Mouse (Mus musculus) lung, adult 2 months (tissue): ENCODE measurements at regions not wholly inside any gene's neighbourhood (a gene's known extent, or its start where the extent isn't known, plus 50 kb on each side); places are given as distances from the start of the nearest gene placed in this dataset.

Experiments
- DNase-seq: peaks from one replicate; pipeline ENCODE4 v3.0.0; 2022
- H3K4me1 ChIP-seq: fragments of 200-500 bp; 2 replicates; pipeline ENCODE4 v1.6.1; 2011; ENCODE audit warnings: low read length; ENCODE audit not compliant: control insufficient read depth, insufficient read depth
- H3K4me3 ChIP-seq: fragments of 200-500 bp; replicated peaks from 2 replicates; pipeline ENCODE3; 2011; ENCODE audit warnings: low read depth, mild to moderate bottlenecking, control low read depth, low read length; ENCODE audit errors: extremely low read depth
- CTCF ChIP-seq: fragments of 200-500 bp; IDR thresholded peaks from 2 replicates; pipeline ENCODE4 v1.5.1; 2011; ENCODE audit warnings: mild to moderate bottlenecking, low read length, control low read depth; ENCODE audit not compliant: insufficient read depth
- POLR2A ChIP-seq: fragments of 200-500 bp; IDR thresholded peaks from 2 replicates; pipeline ENCODE4 v1.6.1; 2011; ENCODE audit warnings: low read depth, mild to moderate bottlenecking, control low read depth, low read length, borderline replicate concordance; ENCODE audit errors: extremely low read depth
- WGBS: fragments of 180-500 bp; shearing (Covaris S2); methylation state at CpG from one replicate; pipeline ENCODE4 v1.1.7; 2018; 5-methylcytosine and 5-hydroxymethylcytosine counted together

DNA sequence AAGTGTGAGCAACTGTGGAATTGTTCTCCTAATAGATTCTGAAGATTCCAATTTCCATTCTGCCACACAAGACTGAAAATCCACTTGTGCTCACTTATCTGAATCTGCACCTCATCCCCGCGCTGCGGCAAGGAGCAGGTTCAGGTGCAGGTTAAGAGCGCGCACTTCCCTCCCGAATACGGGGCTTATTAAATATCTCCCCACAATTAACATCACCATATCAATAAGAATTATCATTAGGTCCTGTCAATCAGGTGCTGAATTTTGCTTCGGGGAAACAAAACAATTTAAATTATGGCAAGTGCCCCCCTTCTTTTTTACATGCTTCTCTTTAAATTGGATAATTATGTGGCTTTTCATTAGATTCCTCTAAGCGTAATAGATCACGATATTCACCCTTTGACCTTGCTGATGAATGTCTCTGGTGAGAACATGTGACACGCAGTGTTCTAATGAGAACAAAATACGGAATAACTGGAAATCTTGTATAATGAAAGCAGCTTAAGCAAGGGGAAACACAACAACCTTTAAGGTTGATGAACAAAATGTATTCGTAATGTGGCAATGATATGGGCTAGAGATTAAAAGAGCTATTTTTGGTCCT, 151.7 kb downstream of the Snx10 start:
- DNase-seq = no peak
- TF ChIP-seq POLR2A = no peak
- no peak for TF ChIP-seq CTCF
- WGBS = 89% methylated on average over 13 of the region's 13 CpGs
- Histone ChIP-seq H3K4me1 (no peaks in the 10 kb centered on the region), H3K4me3 (no peak overlapping the region)

DNA sequence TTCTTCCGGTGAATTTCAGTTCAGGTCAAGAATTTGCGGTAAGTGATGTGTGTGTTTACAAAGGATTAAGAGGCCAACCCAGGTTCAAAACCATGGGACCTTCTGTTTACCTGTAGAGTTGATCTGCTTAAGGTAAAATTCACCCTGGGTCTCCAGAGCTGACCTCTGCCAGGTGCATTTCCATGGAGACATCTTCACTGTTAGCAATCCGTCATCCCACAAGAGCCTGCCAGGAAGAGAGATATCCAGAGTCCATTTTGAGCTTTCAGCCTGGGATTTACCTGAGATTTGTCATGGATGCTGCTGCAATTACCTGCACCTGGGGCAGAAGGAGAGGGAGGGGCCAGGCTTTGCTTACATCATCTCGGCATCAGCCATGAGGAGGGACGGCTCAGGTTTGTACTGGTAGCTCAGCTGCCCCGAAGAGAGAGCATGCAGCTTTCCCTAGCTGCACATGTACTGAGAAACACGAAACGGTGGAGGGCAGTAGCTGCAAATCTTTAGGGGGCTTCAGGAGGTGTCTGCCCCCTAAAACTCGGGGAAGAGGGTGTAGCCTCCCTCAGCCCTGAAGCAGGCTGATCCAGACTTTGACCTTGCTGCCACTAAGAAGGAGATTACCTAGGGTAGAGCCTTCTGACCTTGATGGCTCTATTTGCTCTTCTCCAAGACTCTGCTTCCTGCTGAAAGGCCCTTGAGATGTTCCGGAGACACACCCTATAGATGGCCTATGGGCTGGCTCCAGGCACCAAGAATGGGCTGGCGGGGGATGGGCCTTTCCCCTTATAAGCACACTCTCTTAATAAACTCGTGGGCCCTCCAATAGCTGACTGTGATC, 153.7 kb downstream of the Snx10 start:
- Histone ChIP-seq H3K4me1 (peaks cover 4% of the 10 kb centered on the region), H3K4me3 (no peak overlapping the region)
- DNase-seq = no peak
- TF ChIP-seq CTCF (no peak), POLR2A (no peak)
- WGBS = 71% methylated on average over 12 of the region's 12 CpGs

DNA sequence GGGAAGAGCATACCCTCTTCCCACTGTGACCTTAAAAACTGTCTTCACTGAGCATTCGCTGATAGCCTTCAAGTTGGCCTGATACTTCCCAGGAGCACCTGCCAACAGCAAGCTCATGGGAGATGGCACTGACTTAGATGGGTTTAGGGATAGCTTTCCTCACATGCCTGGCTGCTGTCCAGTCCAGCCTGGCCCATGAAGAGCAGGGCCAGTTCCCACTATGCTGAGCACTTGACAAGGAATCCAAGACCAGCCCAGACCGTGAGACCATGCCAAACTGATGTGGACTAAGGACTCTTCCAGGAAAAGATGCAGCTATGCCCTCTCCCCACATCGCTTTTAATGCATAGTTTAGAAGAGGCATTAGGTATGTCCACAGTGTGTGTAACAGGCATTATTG, 155.0 kb downstream of the Snx10 start:
- Histone ChIP-seq H3K4me3 (no peak overlapping the region), H3K4me1 (peaks cover 4% of the 10 kb centered on the region)
- no peak for TF ChIP-seq POLR2A
- no peak for TF ChIP-seq CTCF
- no peak for DNase-seq
- 84% methylated on average over 3 of the region's 3 CpGs for WGBS

DNA sequence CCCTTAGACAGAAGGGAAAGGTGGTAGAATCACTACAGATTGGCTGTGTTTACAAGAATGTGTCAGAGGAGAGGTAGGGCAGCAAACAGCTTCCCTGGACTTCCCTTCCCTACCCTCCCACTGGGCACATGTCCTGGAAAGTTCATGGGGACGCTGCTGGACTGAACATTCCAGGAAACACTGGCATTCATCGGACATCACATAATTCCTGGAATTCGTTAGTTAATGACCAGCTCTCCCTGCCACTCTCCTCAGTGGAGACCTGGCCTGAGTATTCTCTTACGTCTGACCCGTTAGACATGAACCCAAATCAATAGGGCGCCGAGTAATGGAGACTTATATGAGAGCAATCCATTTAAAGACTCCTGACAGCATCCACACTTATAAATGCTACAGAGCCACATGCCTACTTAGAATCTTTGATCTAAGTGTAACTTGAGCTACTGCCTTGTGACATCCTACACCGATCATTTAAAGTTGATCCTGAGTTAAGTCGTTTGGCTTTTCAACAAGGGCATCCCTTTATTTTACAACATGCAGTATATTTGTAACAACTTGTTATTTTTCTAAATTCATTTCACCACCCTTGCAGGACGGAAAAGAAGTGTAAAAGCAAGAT, 156.6 kb downstream of the Snx10 start:
- Histone ChIP-seq H3K4me1 (peaks cover 4% of the 10 kb centered on the region), H3K4me3 (no peak overlapping the region)
- no peak for DNase-seq
- TF ChIP-seq CTCF = no peak
- TF ChIP-seq POLR2A = no peak
- WGBS = 54% methylated on average over 10 of the region's 10 CpGs

DNA sequence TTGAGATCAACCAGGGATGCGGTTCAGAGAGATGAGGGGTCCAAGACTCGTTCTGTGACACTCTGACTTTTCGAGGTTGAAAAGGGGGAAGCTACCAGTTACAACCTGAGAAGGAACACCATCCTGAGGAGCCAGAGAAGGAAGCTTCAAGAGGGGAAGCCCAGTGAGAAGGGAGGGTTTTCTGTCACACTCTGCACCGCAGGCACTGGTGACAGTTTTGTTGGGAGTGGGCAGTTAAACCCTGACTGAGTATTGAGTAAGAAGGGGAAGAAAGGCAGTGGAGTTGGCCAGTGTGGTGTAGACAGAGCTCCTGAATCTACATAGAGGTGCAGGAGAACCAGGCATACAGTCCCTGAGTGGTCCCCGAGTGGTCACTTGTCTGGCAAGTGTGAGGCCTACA, 159.4 kb downstream of the Snx10 start:
- 91% methylated on average over 5 of the region's 5 CpGs for WGBS
- no peak for DNase-seq
- no peak overlapping the region for H3K4me3 ChIP-seq
- peaks cover 4% of the 10 kb centered on the region for H3K4me1 ChIP-seq
- no peak for TF ChIP-seq POLR2A
- TF ChIP-seq CTCF = no peak

DNA sequence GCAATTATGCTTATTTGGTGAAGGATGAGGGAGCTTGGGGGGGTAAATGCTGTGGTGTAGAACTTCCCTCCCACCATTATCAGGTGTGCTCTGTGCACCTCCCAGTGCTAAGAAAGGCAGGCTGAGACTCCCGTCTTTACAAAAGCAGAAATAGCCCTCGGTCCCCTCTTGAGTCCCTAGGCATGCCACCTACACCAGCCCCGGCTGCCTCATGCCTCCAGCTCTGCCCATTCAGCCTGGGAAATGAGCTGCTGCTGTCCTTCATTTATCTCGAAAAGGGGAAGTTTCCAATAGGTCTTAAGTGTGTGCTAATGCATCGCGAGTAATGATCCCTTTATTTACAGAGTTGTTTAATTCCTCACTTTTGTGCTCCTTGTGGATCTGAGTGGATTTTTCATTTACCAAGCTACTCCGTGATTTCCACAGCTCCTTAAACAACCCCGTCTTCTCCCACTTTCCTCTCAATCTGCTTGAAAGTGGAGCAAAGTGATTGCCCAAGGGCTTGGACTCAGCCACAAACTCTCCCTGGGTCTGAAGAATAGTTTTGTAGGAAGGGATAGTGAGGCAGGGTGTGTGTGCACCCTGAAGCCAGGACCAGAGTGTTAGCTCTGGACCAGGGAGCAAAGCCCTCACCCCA, 162.1 kb downstream of the Snx10 start:
- peak; percentile 11 for DNase-seq
- TF ChIP-seq POLR2A (no peak), CTCF (no peak)
- 60% methylated on average over 8 of the region's 8 CpGs for WGBS

DNA sequence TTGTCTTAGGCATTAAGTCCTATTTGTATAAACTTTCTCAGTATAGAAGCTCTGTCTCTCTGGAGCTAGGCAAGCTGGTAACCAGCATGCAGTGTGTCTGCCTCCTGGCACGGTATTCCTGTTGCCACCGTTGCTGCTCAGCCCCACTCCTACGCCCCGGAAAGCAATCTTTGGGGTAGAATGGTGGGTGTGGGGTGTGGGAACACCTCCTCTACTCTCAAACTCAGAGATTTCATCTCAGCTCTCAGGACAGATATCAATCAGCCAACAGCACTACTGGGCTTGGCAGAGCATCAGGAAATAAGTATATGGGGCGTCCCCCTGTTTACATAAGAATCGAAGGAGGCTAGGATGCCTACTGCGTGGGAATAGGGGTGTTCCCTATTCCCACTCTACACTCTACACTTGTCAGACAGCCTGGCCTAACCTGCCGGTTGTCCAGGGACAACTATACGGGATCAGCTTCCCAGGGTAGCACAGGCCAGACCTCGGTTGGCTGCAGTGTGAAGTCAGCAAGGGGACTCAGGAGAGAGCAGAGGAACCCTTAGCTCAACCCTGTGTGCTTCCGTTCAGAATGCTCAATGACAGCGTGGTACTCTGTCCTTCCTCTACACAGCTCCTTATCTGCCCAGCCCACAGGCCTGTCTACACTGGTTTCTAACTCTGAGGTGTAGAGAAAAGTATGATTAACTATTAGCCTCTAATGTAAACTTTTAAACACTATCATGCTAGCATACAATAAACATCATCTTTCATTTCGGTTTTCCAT, 167.3 kb downstream of the Snx10 start:
- no peak overlapping the region for H3K4me3 ChIP-seq
- 44% methylated on average over 13 of the region's 13 CpGs for WGBS
- H3K4me1 ChIP-seq = peaks cover 2% of the 10 kb centered on the region; the same call in 1 of the 2 replicates
- no peak for DNase-seq
- TF ChIP-seq POLR2A = 0 out of 2 replicates have a peak, but pooled peaks have one; percentile 15
- TF ChIP-seq CTCF = no peak

More for the DNA sequence above, 162.1 kb downstream of the Snx10 start:
- Histone ChIP-seq H3K4me1 (peaks cover 2% of the 10 kb centered on the region), H3K4me3 (no peak overlapping the region)

DNA sequence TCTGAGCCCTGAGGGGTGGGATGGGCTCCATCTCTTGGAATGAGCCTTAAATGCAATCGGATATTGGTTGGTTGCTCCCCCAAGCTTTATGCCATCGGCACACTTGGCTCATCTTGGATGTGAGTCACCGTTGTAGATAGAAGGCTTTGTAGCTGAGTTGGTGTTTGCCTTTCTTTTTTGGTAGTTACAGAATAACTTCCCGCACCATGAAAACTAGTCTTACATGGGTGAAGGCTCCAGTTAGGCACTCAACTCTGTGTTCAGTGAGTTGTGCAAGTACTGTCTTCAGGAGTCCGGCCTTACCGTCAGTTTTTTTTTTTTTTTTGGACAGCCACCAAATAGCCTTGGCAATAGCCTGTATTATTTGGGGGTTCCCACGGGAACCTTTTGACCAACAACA, 170.3 kb downstream of the Snx10 start:
- Histone ChIP-seq H3K4me3 (no peak overlapping the region), H3K4me1 (peaks cover 2% of the 10 kb centered on the region; the same call in 1 of the 2 replicates)
- WGBS = 51% methylated on average over 7 of the region's 7 CpGs
- TF ChIP-seq POLR2A = no peak
- DNase-seq = no peak

DNA sequence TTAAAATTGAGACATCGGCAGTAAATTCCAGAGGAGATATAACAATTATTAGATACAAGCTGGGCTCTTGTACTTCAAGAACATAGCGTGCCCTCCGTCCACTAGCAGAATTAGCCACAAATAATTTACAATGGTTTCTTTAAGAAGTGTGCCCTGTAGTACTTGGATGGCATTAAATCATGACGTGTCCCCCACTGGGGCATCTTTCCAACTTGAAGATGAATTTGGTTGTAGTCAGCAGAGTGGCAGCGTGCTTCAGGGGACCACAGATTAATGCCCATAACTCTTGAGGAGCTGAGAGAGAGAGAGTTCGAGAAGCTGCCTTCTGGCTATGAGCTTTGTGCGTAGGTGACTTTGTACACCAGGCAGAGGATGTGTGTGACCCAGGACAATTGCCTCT, 172.7 kb downstream of the Snx10 start:
- no peak for DNase-seq
- no peak overlapping the region for H3K4me3 ChIP-seq
- TF ChIP-seq CTCF (no peak), POLR2A (no peak)
- 90% methylated on average over 7 of the region's 7 CpGs for whole genome bisulfite sequencing
- no peaks in the 10 kb centered on the region for H3K4me1 ChIP-seq
